Mouse (Mus musculus): ENCODE data around the gene Jmy. TPM values are rescaled to one million over a fixed set of nuclear protein-coding genes. Genes with fewer than 3 reads are reported as not detected.

The Jmy gene
- total and polyA plus RNA-seq, 2 experiments from 2014 or later: 9.0 to 29.7 TPM

GRCm38 (mm10) chr13:93496977-93497376 is 2.6 kb downstream of the Jmy start:
- TF ChIP-seq CTCF (IDR thresholded peaks at IDR 0.05; ENCODE audit: low read depth): no peak
- no peak overlapping the region for H3K27ac ChIP-seq (ENCODE audit: low read depth, low read length)
- H3K9ac ChIP-seq: 0 out of 2 replicates have a peak overlapping the region, but pooled peaks have one; percentile 18
- H3K4me1 ChIP-seq (ENCODE audit: insufficient read depth): peaks cover 29% of the 10 kb centered on the region
- H3K4me3 ChIP-seq (ENCODE audit: low read depth, low read length): peak overlapping the region; percentile 98
- H3K9me3 ChIP-seq (ENCODE audit: low read length): no peaks in the 10 kb centered on the region
- H3K4me2 ChIP-seq (ENCODE audit: low read depth): peak overlapping the region; percentile 77
- WGBS: 25% methylated on average over 1 of the region's 1 CpGs
- no peak for ATAC-seq
- no peak for DNase-seq
- H3K36me3 ChIP-seq (ENCODE audit: insufficient read depth): 0 out of 2 replicates have a peak, but pooled peaks cover 2% of the 10 kb centered on the region
- no peaks in the 10 kb centered on the region for H3K27me3 ChIP-seq (ENCODE audit: insufficient read depth, low read length)

GRCm38 (mm10) chr13:93488510-93488909 is 11.1 kb downstream of the Jmy start:
- no peak for TF ChIP-seq CTCF (IDR thresholded peaks at IDR 0.05; ENCODE audit: low read depth)
- no peaks in the 10 kb centered on the region for H3K9me3 ChIP-seq (ENCODE audit: low read length)
- peak; percentile 20; the same call in 1 of the 2 replicates for ATAC-seq
- H3K27me3 ChIP-seq (ENCODE audit: insufficient read depth, low read length): no peaks in the 10 kb centered on the region
- H3K4me1 ChIP-seq (ENCODE audit: insufficient read depth): no peaks in the 10 kb centered on the region
- no peak overlapping the region for H3K9ac ChIP-seq
- DNase-seq: no peak
- 69% methylated on average over 2 of the region's 2 CpGs for WGBS
- no peak overlapping the region for H3K27ac ChIP-seq (ENCODE audit: low read depth, low read length)
- H3K4me3 ChIP-seq (ENCODE audit: low read depth, low read length): no peak overlapping the region
- no peak overlapping the region for H3K4me2 ChIP-seq (ENCODE audit: low read depth)
- peaks cover 5% of the 10 kb centered on the region; the same call in 1 of the 2 replicates for H3K36me3 ChIP-seq (ENCODE audit: insufficient read depth)

DNA sequence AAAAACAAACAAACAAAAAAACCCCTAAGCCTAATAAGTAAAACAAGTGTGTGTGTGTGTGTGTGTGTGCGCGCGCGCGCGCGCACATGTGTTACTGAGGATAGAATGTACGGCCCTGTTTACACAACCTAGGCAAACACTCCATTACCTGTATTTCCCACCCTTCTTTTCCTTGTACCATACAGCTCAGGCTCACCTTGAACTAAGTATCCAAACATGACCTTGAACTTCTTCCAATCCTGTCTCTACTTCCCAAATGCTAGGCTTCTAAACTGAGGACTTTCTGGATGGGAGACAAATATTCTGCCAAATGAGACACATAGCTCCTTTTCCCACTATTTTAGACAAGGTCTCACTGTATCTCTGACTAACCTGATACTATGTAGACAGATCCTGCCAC is 11.9 kb downstream of the Jmy start:
- H3K9me3 ChIP-seq (ENCODE audit: low read length): no peaks in the 10 kb centered on the region
- no peaks in the 10 kb centered on the region for H3K4me1 ChIP-seq (ENCODE audit: insufficient read depth)
- H3K27me3 ChIP-seq (ENCODE audit: insufficient read depth, low read length): no peaks in the 10 kb centered on the region
- TF ChIP-seq CTCF (IDR thresholded peaks at IDR 0.05; ENCODE audit: low read depth): no peak
- peaks cover 5% of the 10 kb centered on the region; the same call in 1 of the 2 replicates for H3K36me3 ChIP-seq (ENCODE audit: insufficient read depth)
- WGBS: 98% methylated on average over 8 of the region's 8 CpGs
- no peak overlapping the region for H3K4me2 ChIP-seq (ENCODE audit: low read depth)
- no peak overlapping the region for H3K27ac ChIP-seq (ENCODE audit: low read depth, low read length)
- H3K4me3 ChIP-seq (ENCODE audit: low read depth, low read length): no peak overlapping the region
- ATAC-seq (no peak), DNase-seq (no peak)
- H3K9ac ChIP-seq: no peak overlapping the region

DNA sequence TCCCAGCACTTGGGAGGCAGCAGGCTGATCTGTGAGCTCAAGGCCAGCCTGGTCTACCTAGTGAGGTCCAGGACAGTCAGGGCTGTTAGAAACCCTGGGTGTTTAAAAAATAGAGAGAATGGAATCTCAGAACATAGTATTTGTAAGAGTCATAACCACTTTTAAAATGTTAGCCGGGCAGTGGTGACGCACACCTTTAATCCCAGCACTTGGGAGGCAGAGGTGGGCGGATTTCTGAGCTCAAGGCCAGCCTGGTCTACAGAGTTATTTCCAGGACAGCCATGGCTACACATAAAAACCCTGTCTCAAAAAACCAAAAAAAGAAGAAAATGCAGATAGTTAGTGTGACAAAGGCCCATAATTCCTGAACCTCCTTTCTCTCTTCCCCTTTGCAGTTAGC is 15.3 kb downstream of the Jmy start:
- no peak overlapping the region for H3K4me2 ChIP-seq (ENCODE audit: low read depth)
- no peaks in the 10 kb centered on the region for H3K36me3 ChIP-seq (ENCODE audit: insufficient read depth)
- no peaks in the 10 kb centered on the region for H3K9me3 ChIP-seq (ENCODE audit: low read length)
- H3K27ac ChIP-seq (ENCODE audit: low read depth, low read length): no peak overlapping the region
- no peak for TF ChIP-seq CTCF (IDR thresholded peaks at IDR 0.05; ENCODE audit: low read depth)
- DNase-seq (no peak), ATAC-seq (no peak)
- no peaks in the 10 kb centered on the region for H3K27me3 ChIP-seq (ENCODE audit: insufficient read depth, low read length)
- no peaks in the 10 kb centered on the region for H3K4me1 ChIP-seq (ENCODE audit: insufficient read depth)
- no peak overlapping the region for H3K4me3 ChIP-seq (ENCODE audit: low read depth, low read length)
- H3K9ac ChIP-seq: no peak overlapping the region
- WGBS: 99% methylated on average over 3 of the region's 3 CpGs

DNA sequence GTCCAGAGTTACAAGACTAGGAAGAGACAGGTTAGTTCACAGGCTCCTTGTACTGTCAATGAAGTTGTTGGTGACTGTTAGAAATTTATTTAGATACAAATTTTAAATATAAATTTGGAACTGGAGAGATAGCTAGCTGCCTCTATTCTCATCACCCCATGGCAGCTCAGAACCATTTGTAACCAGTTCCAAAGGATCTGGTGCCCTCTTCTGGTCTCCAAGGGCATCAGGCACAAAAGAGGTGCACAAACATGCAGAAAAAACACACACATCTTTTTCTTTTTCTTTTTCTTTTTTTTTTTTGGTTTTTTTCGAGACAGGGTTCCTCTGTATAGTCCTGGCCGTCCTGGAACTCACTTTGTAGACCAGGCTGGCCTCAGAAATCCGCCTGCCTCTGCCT is 18.5 kb downstream of the Jmy start:
- DNase-seq (no peak), ATAC-seq (no peak)
- H3K9me3 ChIP-seq (ENCODE audit: low read length): no peaks in the 10 kb centered on the region
- H3K9ac ChIP-seq: no peak overlapping the region
- no peaks in the 10 kb centered on the region for H3K27me3 ChIP-seq (ENCODE audit: insufficient read depth, low read length)
- H3K36me3 ChIP-seq (ENCODE audit: insufficient read depth): no peaks in the 10 kb centered on the region
- no peak for TF ChIP-seq CTCF (IDR thresholded peaks at IDR 0.05; ENCODE audit: low read depth)
- H3K4me1 ChIP-seq (ENCODE audit: insufficient read depth): no peaks in the 10 kb centered on the region
- 99% methylated on average over 3 of the region's 3 CpGs for WGBS
- no peak overlapping the region for H3K4me3 ChIP-seq (ENCODE audit: low read depth, low read length)
- no peak overlapping the region for H3K4me2 ChIP-seq (ENCODE audit: low read depth)
- H3K27ac ChIP-seq (ENCODE audit: low read depth, low read length): no peak overlapping the region

DNA sequence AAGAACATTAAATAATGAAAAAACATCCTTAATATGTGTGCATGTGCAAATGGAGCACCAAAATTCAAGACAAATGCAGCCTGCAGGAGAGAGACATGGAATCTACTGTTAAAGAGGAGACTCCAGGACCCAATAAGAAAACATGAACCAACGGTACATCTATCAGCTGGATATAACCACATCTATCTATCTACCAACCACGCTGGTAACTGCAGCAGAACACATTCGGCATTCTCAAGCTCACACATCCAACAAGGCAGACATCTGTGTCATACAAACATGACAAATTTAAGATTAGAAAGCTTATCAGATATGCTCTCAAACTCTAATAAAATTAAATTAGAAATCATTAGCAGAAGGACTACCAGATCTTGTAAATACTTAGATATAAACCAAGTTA is 21.3 kb downstream of the Jmy start:
- Histone ChIP-seq H3K36me3 (ENCODE audit: insufficient read depth) (no peaks in the 10 kb centered on the region), H3K4me2 (ENCODE audit: low read depth) (no peak overlapping the region), H3K9ac (no peak overlapping the region), H3K9me3 (ENCODE audit: low read length) (no peaks in the 10 kb centered on the region), H3K4me1 (ENCODE audit: insufficient read depth) (no peaks in the 10 kb centered on the region), H3K27ac (ENCODE audit: low read depth, low read length) (no peak overlapping the region), H3K27me3 (ENCODE audit: insufficient read depth, low read length) (no peaks in the 10 kb centered on the region), H3K4me3 (ENCODE audit: low read depth, low read length) (no peak overlapping the region)
- DNase-seq: no peak
- ATAC-seq: no peak
- no peak for TF ChIP-seq CTCF (IDR thresholded peaks at IDR 0.05; ENCODE audit: low read depth)
- 90% methylated on average over 3 of the region's 3 CpGs for WGBS

DNA sequence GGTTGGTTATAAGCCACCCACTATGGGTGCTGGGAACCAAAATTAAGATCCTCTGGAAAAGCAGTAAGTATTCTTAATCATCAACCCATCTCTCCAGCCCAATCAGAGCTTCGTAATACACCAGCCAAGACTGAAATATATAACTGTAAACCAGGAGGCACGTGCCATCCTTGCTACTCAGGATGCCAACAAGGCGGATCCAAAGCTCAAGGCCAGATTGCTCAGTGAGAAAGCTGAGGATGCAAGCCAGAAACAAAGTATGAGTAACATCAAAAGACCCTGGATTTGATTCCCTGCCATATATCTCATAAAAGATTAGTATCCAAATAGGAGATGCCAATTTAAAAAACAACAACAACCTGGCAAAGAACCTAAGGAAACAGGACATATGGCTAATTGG is 31.3 kb downstream of the Jmy start:
- Histone ChIP-seq H3K27ac (ENCODE audit: low read depth, low read length) (no peak overlapping the region), H3K4me1 (ENCODE audit: insufficient read depth) (no peaks in the 10 kb centered on the region), H3K9ac (no peak overlapping the region), H3K9me3 (ENCODE audit: low read length) (no peaks in the 10 kb centered on the region), H3K4me3 (ENCODE audit: low read depth, low read length) (no peak overlapping the region), H3K36me3 (ENCODE audit: insufficient read depth) (peaks cover 3% of the 10 kb centered on the region; the same call in 1 of the 2 replicates), H3K4me2 (ENCODE audit: low read depth) (no peak overlapping the region), H3K27me3 (ENCODE audit: insufficient read depth, low read length) (no peaks in the 10 kb centered on the region)
- DNase-seq (peak; percentile 64), ATAC-seq (peak; percentile 80)
- no peak for TF ChIP-seq CTCF (IDR thresholded peaks at IDR 0.05; ENCODE audit: low read depth)
- 53% methylated on average over 3 of the region's 3 CpGs for WGBS
